Mouse (Mus musculus): Measurements from ENCODE around the gene Nek7. TPM values are rescaled to one million over a fixed set of nuclear protein-coding genes. Genes with fewer than 3 reads are reported as not detected.

The Nek7 gene
- total and polyA plus RNA-seq, 3 experiments: 4.7 to 9.1 TPM; not detected in 1

DNA sequence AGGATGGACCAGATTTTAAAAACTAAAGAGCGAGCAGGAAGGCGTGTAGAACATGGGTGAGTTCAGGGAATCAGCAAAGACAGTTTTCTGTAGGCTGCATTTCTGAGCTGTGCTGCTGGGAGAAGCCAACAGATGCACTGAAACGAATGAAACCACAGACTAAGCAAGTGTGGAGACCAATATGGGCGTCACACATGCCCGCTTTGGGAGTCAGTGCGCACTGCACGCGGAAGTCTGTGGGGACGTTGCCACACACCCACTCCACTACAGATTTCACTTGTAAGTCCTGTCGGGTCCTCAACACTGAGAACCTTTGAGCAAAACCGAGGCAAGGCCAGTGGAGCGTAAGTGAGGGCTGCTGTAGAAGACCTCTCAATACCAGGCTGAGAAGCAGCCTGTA, 59.2 kb downstream of the Nek7 start:
- no peak overlapping the region for H3K9ac ChIP-seq (ENCODE audit: control insufficient read depth, low read depth, low read length, poor library complexity, severe bottlenecking)
- H3K4me3 ChIP-seq (ENCODE audit: control insufficient read depth in 1 of 2, insufficient read depth in 1 of 2, low read depth in 2 of 2, low read length in 2 of 2): no peak overlapping the region
- no peak overlapping the region for H3K27ac ChIP-seq (ENCODE audit: control insufficient read depth, low read depth, low read length)
- H3K79me2 ChIP-seq (ENCODE audit: control insufficient read depth, insufficient read depth, low read length, poor library complexity): no peaks in the 10 kb centered on the region
- no peak for DNase-seq (ENCODE audit: low read depth, low spot score)
- no peaks in the 10 kb centered on the region for H3K27me3 ChIP-seq (ENCODE audit: control insufficient read depth in 1 of 2, insufficient read depth in 2 of 2, low read length in 2 of 2)
- H3K9me3 ChIP-seq (replicated peaks; ENCODE audit: insufficient read depth, low read length): no peaks in the 10 kb centered on the region
- H3K36me3 ChIP-seq (ENCODE audit: control insufficient read depth in 1 of 2, insufficient read depth in 2 of 2, low read length in 2 of 2): peaks cover 0 to 12% of the 10 kb centered on the region in 2 experiments; a peak in 2 of 4 replicates
- H3K4me1 ChIP-seq (ENCODE audit: control insufficient read depth in 1 of 2, insufficient read depth in 2 of 2, low read length in 2 of 2): peaks cover 5% of the 10 kb centered on the region in 2 experiments; a peak in 2 of 4 replicates
- TF ChIP-seq ZMIZ1 (IDR thresholded peaks at IDR 0.05; ENCODE audit: low read depth, low read length) (no peak), MEF2A (IDR thresholded peaks at IDR 0.05; ENCODE audit: extremely low read depth, insufficient replicate concordance, low read depth, low read length, poor library complexity, severe bottlenecking) (no peak), CTCF (IDR thresholded peaks at IDR 0.05 in 2 of 3, conservative IDR thresholded peaks at IDR 0.05 in 1 of 3; ENCODE audit: control insufficient read depth in 1 of 3, insufficient read depth in 1 of 3, low read depth in 2 of 3, low read length in 3 of 3, poor library complexity in 1 of 3, severe bottlenecking in 1 of 3) (no peak), GABPA (IDR thresholded peaks at IDR 0.05; ENCODE audit: low read depth, low read length) (no peak), MAX (IDR thresholded peaks at IDR 0.05; ENCODE audit: low read length) (no peak), ZC3H11A (IDR thresholded peaks at IDR 0.05; ENCODE audit: low read depth, low read length) (no peak)

DNA sequence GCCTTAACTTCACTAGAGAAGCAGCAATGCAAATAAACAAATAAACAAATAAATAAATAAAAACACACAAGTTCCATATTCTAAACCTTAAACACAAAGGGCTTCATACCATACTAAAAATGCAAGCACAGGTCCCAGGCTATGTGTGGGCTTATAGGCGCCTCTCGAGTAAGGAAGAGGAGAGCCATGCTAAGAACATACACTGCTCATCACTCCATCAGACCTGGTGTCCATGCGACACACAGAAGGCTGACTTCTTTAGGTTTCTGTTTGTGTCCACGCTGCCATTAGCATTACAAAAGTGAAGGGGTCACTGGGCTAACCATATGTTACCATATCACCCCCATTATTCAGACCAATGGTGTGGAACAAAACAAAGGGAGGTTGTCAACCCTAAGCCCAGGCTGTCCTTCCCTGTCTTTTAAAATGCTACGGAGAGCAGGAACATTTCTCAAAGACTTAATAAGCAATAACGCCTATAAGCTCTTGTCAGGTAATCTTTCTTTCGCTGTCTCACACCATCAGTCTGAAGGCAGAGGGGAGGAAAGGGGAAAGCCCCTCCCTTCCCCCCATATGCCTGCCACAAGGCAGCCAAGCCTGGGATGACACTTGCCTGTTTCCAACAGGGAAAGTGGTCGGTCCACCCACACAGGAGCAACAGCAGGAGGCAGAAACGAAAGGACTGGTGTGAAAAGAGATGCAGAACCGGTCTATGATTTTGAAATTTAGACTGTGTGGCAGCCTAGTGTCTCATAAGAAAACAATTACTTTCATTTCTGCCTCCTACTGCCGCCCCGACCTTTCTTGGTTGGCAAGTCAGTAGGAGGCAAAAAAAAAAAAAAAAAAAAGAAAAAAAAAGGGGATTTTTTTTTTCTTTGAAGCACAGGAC, 60.5 kb downstream of the Nek7 start:
- no peak overlapping the region for H3K9ac ChIP-seq (ENCODE audit: control insufficient read depth, low read depth, low read length, poor library complexity, severe bottlenecking)
- H3K36me3 ChIP-seq (ENCODE audit: control insufficient read depth in 1 of 2, insufficient read depth in 2 of 2, low read length in 2 of 2): peaks cover 0 to under 1% of the 10 kb centered on the region in 2 experiments; a peak in 1 of 4 replicates
- no peaks in the 10 kb centered on the region for H3K79me2 ChIP-seq (ENCODE audit: control insufficient read depth, insufficient read depth, low read length, poor library complexity)
- 0 out of 4 replicates have a peak, but pooled peaks cover 0 to 1% of the 10 kb centered on the region in 2 experiments for H3K4me1 ChIP-seq (ENCODE audit: control insufficient read depth in 1 of 2, insufficient read depth in 2 of 2, low read length in 2 of 2)
- TF ChIP-seq SMC3 (IDR thresholded peaks at IDR 0.05; ENCODE audit: low read depth, low read length): no peak
- no peak for TF ChIP-seq MXI1 (IDR thresholded peaks at IDR 0.05; ENCODE audit: low read depth, low read length)
- no peak for TF ChIP-seq GABPA (IDR thresholded peaks at IDR 0.05; ENCODE audit: low read depth, low read length)
- no peak for TF ChIP-seq MAFK (IDR thresholded peaks at IDR 0.05; ENCODE audit: borderline replicate concordance, low read depth, low read length)
- TF ChIP-seq RAD21 (IDR thresholded peaks at IDR 0.05; ENCODE audit: low read depth, low read length): no peak
- TF ChIP-seq POLR2A (IDR thresholded peaks at IDR 0.05; ENCODE audit: control insufficient read depth in 1 of 2, insufficient read depth in 1 of 2, low read depth in 1 of 2, low read length in 2 of 2, poor library complexity in 1 of 2): no peak
- no peak for TF ChIP-seq ZC3H11A (IDR thresholded peaks at IDR 0.05; ENCODE audit: low read depth, low read length)
- no peak for TF ChIP-seq EP300 (IDR thresholded peaks at IDR 0.05; ENCODE audit: low read depth in 1 of 2, low read length in 2 of 2)
- TF ChIP-seq CTCF (IDR thresholded peaks at IDR 0.05 in 2 of 3, conservative IDR thresholded peaks at IDR 0.05 in 1 of 3; ENCODE audit: control insufficient read depth in 1 of 3, insufficient read depth in 1 of 3, low read depth in 2 of 3, low read length in 3 of 3, poor library complexity in 1 of 3, severe bottlenecking in 1 of 3): no peak
- TF ChIP-seq MEF2A (IDR thresholded peaks at IDR 0.05; ENCODE audit: extremely low read depth, insufficient replicate concordance, low read depth, low read length, poor library complexity, severe bottlenecking): no peak
- TF ChIP-seq ZMIZ1 (IDR thresholded peaks at IDR 0.05; ENCODE audit: low read depth, low read length): no peak
- TF ChIP-seq KAT2A (conservative IDR thresholded peaks at IDR 0.05; ENCODE audit: low read depth, low read length): no peak
- no peak for TF ChIP-seq MYB (IDR thresholded peaks at IDR 0.05; ENCODE audit: low read depth, low read length)
- no peak for TF ChIP-seq BHLHE40 (IDR thresholded peaks at IDR 0.05; ENCODE audit: borderline replicate concordance, low read depth, low read length)
- no peak for TF ChIP-seq ELF1 (IDR thresholded peaks at IDR 0.05; ENCODE audit: low read depth, low read length)
- no peak for TF ChIP-seq CHD2 (IDR thresholded peaks at IDR 0.05; ENCODE audit: low read length)
- no peak for TF ChIP-seq ZNF384 (IDR thresholded peaks at IDR 0.05; ENCODE audit: low read depth, low read length)
- TF ChIP-seq TAL1 (IDR thresholded peaks at IDR 0.05; ENCODE audit: low read length): no peak
- no peak for TF ChIP-seq MYC (IDR thresholded peaks at IDR 0.05; ENCODE audit: low read depth, low read length)
- no peak for TF ChIP-seq USF1 (IDR thresholded peaks at IDR 0.05; ENCODE audit: low read depth, low read length)
- H3K27ac ChIP-seq (ENCODE audit: control insufficient read depth, low read depth, low read length): no peak overlapping the region
- no peaks in the 10 kb centered on the region for H3K27me3 ChIP-seq (ENCODE audit: control insufficient read depth in 1 of 2, insufficient read depth in 2 of 2, low read length in 2 of 2)
- DNase-seq (ENCODE audit: low read depth, low spot score): no peak
- no peak overlapping the region for H3K4me3 ChIP-seq (ENCODE audit: control insufficient read depth in 1 of 2, insufficient read depth in 1 of 2, low read depth in 2 of 2, low read length in 2 of 2)
- no peaks in the 10 kb centered on the region for H3K9me3 ChIP-seq (replicated peaks; ENCODE audit: insufficient read depth, low read length)
